Mouse (Mus musculus) heart, embryonic 14.5 days (tissue): ENCODE results near the gene Pou2f3. TPM values are rescaled to one million over a fixed set of nuclear protein-coding genes. Genes with fewer than 3 reads are reported as not detected.
A peak's percentile ranks its signal among the peaks of the same experiment; 100 is the strongest.

Experiments
- ATAC-seq: fragments of 200-750 bp; cut with Nextera tagmentation; 2 replicates; pipeline ENCODE4 v1.8.0; 2017; ENCODE audit warnings: low read depth, moderate TSS enrichment; ENCODE audit not compliant: insufficient number of reproducible peaks, insufficient read depth, low FRiP score
- H3K27ac ChIP-seq, 2 experiments: fragments of 200-500 bp in 1 of 2; fragments of 300-500 bp in 1 of 2; sonication (generic) in 1 of 2; replicated peaks in 1 of 2; 2 replicates each; pipeline ENCODE4 v1.5.1; 2012 to 2014; ENCODE audit warnings: low read depth in 2 of 2, low read length in 2 of 2, control low read depth in 1 of 2, mild to moderate bottlenecking in 1 of 2, mixed read lengths in 1 of 2; ENCODE audit not compliant: control insufficient read depth in 1 of 2, insufficient read depth in 1 of 2
- H3K27me3 ChIP-seq: fragments of 300-500 bp; sonication (generic); 2 replicates; pipeline ENCODE4 v1.6.1; 2014; ENCODE audit warnings: mild to moderate bottlenecking, low read length, control low read depth; ENCODE audit not compliant: control insufficient read depth, insufficient read depth
- H3K36me3 ChIP-seq: fragments of 300-500 bp; sonication (generic); 2 replicates; pipeline ENCODE4 v1.6.1; 2014; ENCODE audit warnings: mild to moderate bottlenecking, control low read depth, low read length, mixed read lengths; ENCODE audit not compliant: control insufficient read depth, insufficient read depth
- H3K4me1 ChIP-seq, 2 experiments: fragments of 200-500 bp in 1 of 2; fragments of 300-500 bp in 1 of 2; sonication (generic) in 1 of 2; 2 replicates each; pipeline ENCODE4 v1.6.1; 2012 to 2014; ENCODE audit warnings: low read length in 2 of 2, control low read depth in 1 of 2, mixed read lengths in 1 of 2; ENCODE audit not compliant: control insufficient read depth in 2 of 2, insufficient read depth in 2 of 2
- H3K4me2 ChIP-seq: fragments of 300-500 bp; sonication (generic); 2 replicates; pipeline ENCODE4 v1.6.1; 2014; ENCODE audit warnings: mild to moderate bottlenecking, low read length
- H3K4me3 ChIP-seq, 2 experiments: fragments of 200-500 bp in 1 of 2; fragments of 300-500 bp in 1 of 2; sonication (generic) in 1 of 2; 2 replicates each; pipeline ENCODE4 v1.5.1; 2012 to 2014; ENCODE audit warnings: low read length in 2 of 2, mild to moderate bottlenecking in 2 of 2, control low read depth in 1 of 2, low read depth in 1 of 2, moderate library complexity in 1 of 2; ENCODE audit not compliant: control insufficient read depth in 1 of 2, insufficient read depth in 1 of 2
- H3K9ac ChIP-seq: fragments of 300-500 bp; sonication (generic); 2 replicates; pipeline ENCODE4 v1.6.1; 2014; ENCODE audit warnings: mild to moderate bottlenecking, low read length
- H3K9me3 ChIP-seq: fragments of 300-500 bp; sonication (generic); 2 replicates; pipeline ENCODE4 v1.6.1; 2016; ENCODE audit warnings: low read length, control low read depth; ENCODE audit not compliant: control insufficient read depth
- WGBS: fragments of 180-500 bp; shearing (Covaris S2); extraction: QIAGEN DNeasy Blood & Tissue Kit; methylation state at CpG from one replicate; pipeline ENCODE4 v1.1.7; 2014; 5-methylcytosine and 5-hydroxymethylcytosine counted together
- polyA plus RNA-seq: library from polyadenylated mRNA; unstranded; fragments of >200 nt; fragmentation: Nextera tagmentation; extraction: Ambion mirVana; gene quantifications from 2 replicates; pipeline ENCODE4 v1.2.1, GENCODE M21; 2014

Gene Pou2f3
- polyA plus RNA-seq, 1 experiment from 2014 or later, result 0.12 TPM

GRCm38 (mm10) chr9:43225481-43225880 is 15.3 kb upstream of the Pou2f3 start:
- ATAC-seq, result no peak
- peak overlapping the region; percentile 29 to 65 for H3K27ac ChIP-seq
- no peaks in the 10 kb centered on the region for H3K9me3 ChIP-seq
- no peaks in the 10 kb centered on the region for H3K27me3 ChIP-seq
- no peak overlapping the region for H3K9ac ChIP-seq
- no peak overlapping the region for H3K4me2 ChIP-seq
- no peak overlapping the region for H3K4me3 ChIP-seq
- H3K36me3 ChIP-seq, result peaks cover 20% of the 10 kb centered on the region
- 29% methylated on average over 2 of the region's 2 CpGs for WGBS
- peaks cover 16 to 26% of the 10 kb centered on the region in 2 experiments for H3K4me1 ChIP-seq

GRCm38 (mm10) chr9:43224771-43225355 is 14.7 kb upstream of the Pou2f3 start:
- WGBS, result 27% methylated on average over 11 of the region's 11 CpGs

GRCm38 (mm10) chr9:43222429-43222715 is 12.2 kb upstream of the Pou2f3 start:
- no peak for ATAC-seq
- peaks cover 25% of the 10 kb centered on the region for H3K36me3 ChIP-seq
- H3K27ac ChIP-seq, result no peak overlapping the region
- no peak overlapping the region for H3K4me2 ChIP-seq
- H3K4me1 ChIP-seq, result peaks cover 11 to 17% of the 10 kb centered on the region in 2 experiments
- no peaks in the 10 kb centered on the region for H3K27me3 ChIP-seq
- H3K9me3 ChIP-seq, result no peaks in the 10 kb centered on the region
- H3K4me3 ChIP-seq, result no peak overlapping the region
- 50% methylated on average over 8 of the region's 8 CpGs for WGBS
- no peak overlapping the region for H3K9ac ChIP-seq

More at GRCm38 (mm10) chr9:43224771-43225355, 14.7 kb upstream of the Pou2f3 start:
- peaks cover 11 to 20% of the 10 kb centered on the region in 2 experiments for H3K4me1 ChIP-seq
- H3K4me3 ChIP-seq, result no peak overlapping the region
- H3K4me2 ChIP-seq, result peak overlapping the region; percentile 27; the same call in 1 of the 2 replicates
- peak overlapping the region; percentile 29 to 65 for H3K27ac ChIP-seq
- H3K9ac ChIP-seq, result 0 out of 2 replicates have a peak overlapping the region, but pooled peaks have one; percentile 11
- peaks cover 25% of the 10 kb centered on the region for H3K36me3 ChIP-seq
- no peaks in the 10 kb centered on the region for H3K27me3 ChIP-seq
- no peaks in the 10 kb centered on the region for H3K9me3 ChIP-seq
- peak; percentile 67 for ATAC-seq

DNA sequence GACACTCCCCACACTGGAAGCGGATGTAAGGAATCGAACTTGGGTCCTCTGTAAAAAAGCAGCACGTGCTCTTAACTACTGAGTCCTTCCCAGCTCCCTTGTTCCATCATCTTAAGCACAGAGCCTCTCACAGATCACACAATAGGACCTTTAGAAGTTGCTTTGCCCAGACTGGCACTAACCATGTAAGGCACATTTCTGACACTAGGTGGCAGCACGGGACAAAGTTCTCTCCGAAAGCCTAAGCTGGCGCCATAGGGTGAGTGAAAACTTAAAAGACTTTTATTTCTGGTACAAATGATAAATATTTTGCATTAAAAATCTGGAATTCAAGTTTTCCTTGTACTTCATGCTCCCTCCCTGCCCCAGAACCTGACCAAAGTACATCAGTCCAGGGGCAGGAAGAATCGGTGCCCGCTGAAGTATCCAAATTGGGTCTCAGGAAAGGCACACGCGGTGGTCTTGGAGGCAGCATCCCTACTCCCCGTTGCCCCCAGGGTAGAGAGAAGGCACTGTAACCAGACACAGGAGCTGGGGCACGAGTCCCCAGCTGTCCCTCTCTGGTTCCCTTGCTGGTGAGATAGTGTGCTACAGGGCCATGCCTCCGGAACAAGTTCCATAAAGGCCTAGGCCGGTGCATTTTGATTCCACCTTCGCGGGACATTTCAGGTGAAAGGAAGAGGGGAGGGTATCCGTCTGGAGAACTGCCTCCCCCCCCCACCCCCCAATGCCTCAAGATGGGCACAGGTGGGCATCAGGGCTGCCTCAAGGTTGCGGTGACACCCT is 11.7 kb upstream of the Pou2f3 start:
- Histone ChIP-seq H3K4me3 (no peak overlapping the region), H3K27me3 (no peaks in the 10 kb centered on the region), H3K9ac (no peak overlapping the region), H3K9me3 (no peaks in the 10 kb centered on the region), H3K4me1 (peaks cover 11 to 17% of the 10 kb centered on the region in 2 experiments), H3K4me2 (no peak overlapping the region), H3K27ac (no peak overlapping the region), H3K36me3 (peaks cover 25% of the 10 kb centered on the region)
- no peak; the same call in 1 of the 2 replicates for ATAC-seq
- WGBS, result 42% methylated on average over 18 of the region's 18 CpGs

- Histone ChIP-seq H3K4me1 (peaks cover 11% of the 10 kb centered on the region in 2 experiments; a peak in 3 of 4 replicates), H3K4me2 (peak overlapping the region; percentile 36), H3K9ac (peak overlapping the region; percentile 16; the same call in 1 of the 2 replicates), H3K27me3 (peaks cover 19% of the 10 kb centered on the region), H3K4me3 (no peak overlapping the region), H3K36me3 (no peaks in the 10 kb centered on the region), H3K27ac (no peak overlapping the region), H3K9me3 (no peaks in the 10 kb centered on the region)
- WGBS, result 21% methylated on average over 11 of the region's 11 CpGs
- ATAC-seq, result peak; percentile 34
These were observed 742 bp upstream of the Pou2f3 start for GRCm38 (mm10) chr9:43210771-43211450.

GRCm38 (mm10) chr9:43206022-43206390 is 4.2 kb downstream of the Pou2f3 start:
- ATAC-seq, result no peak
- Histone ChIP-seq H3K36me3 (no peaks in the 10 kb centered on the region), H3K27ac (no peak overlapping the region), H3K9me3 (no peaks in the 10 kb centered on the region), H3K27me3 (peaks cover 61% of the 10 kb centered on the region), H3K4me2 (peak overlapping the region; percentile 63), H3K9ac (no peak overlapping the region; the same call in 1 of the 2 replicates), H3K4me1 (peaks cover 11 to 20% of the 10 kb centered on the region in 2 experiments; a peak in 3 of 4 replicates), H3K4me3 (peak overlapping the region; percentile 1 to 34)
- WGBS, result 4% methylated on average over 15 of the region's 15 CpGs

GRCm38 (mm10) chr9:43205343-43206021 is 4.7 kb downstream of the Pou2f3 start:
- H3K4me1 ChIP-seq, result peaks cover 8 to 17% of the 10 kb centered on the region in 2 experiments; a peak in 3 of 4 replicates
- H3K27ac ChIP-seq, result no peak overlapping the region
- WGBS, result 2% methylated on average over 39 of the region's 41 CpGs
- no peaks in the 10 kb centered on the region for H3K36me3 ChIP-seq
- no peak overlapping the region; the same call in 1 of the 2 replicates for H3K9ac ChIP-seq
- peaks cover 66% of the 10 kb centered on the region for H3K27me3 ChIP-seq
- H3K4me2 ChIP-seq, result peak overlapping the region; percentile 63
- ATAC-seq, result no peak
- H3K9me3 ChIP-seq, result no peaks in the 10 kb centered on the region
- H3K4me3 ChIP-seq, result peak overlapping the region; percentile 1 to 34
